Mouse (Mus musculus): ENCODE data around the gene Ttll6. TPM values are rescaled to one million over a fixed set of nuclear protein-coding genes. Genes with fewer than 3 reads are reported as not detected.
"Not testable (repeated sequence)": the region's sequence is repeated elsewhere in the genome, so short reads cannot be mapped to it uniquely, and the experiment has no call there.

Gene Ttll6
- polyA plus RNA-seq (2016; fragmentation: Nextera tagmentation; extraction: Ambion mirVana), result 0.08 TPM in 1 of 2 replicates, not detected in the other

- Histone ChIP-seq H3K4me1 (replicated peaks) (peaks cover 10% of the 10 kb centered on the region), H3K36me3 (no peaks in the 10 kb centered on the region), H3K9me3 (no peaks in the 10 kb centered on the region), H3K27ac (no peak within 1 kb of the TSS), H3K27me3 (ENCODE audit: insufficient read depth, poor library complexity, severe bottlenecking) (peaks cover 56% of the 10 kb centered on the region), H3K4me3 (peak within 1 kb of the TSS; percentile 36)
- DNase-seq (ENCODE audit: low spot score), result peak; percentile 71
- WGBS, result 19% methylated on average over 16 of the region's 16 CpGs
These were observed at the start of gene Ttll6 for GRCm38 (mm10) chr11:96133239-96133865. Gene Ttll6, plus strand, starts transcription at chr11:96133786.

- Histone ChIP-seq H3K4me3 (no peak overlapping the region), H3K4me1 (replicated peaks) (no peaks in the 10 kb centered on the region), H3K27ac (no peak overlapping the region), H3K9me3 (0 out of 2 replicates have a peak, but pooled peaks cover 4% of the 10 kb centered on the region), H3K27me3 (ENCODE audit: insufficient read depth, poor library complexity, severe bottlenecking) (peaks cover 2% of the 10 kb centered on the region; the same call in 1 of the 2 replicates), H3K36me3 (no peaks in the 10 kb centered on the region)
- DNase-seq (ENCODE audit: low spot score), result no peak
- 90% methylated on average over 6 of the region's 6 CpGs for WGBS
These were observed 45.6 kb upstream of the Ttll6 start for GRCm38 (mm10) chr11:96087981-96088380.

- Histone ChIP-seq H3K4me1 (replicated peaks) (no peaks in the 10 kb centered on the region), H3K4me3 (no peak overlapping the region), H3K9me3 (0 out of 2 replicates have a peak, but pooled peaks cover 4% of the 10 kb centered on the region), H3K36me3 (no peaks in the 10 kb centered on the region), H3K27ac (no peak overlapping the region), H3K27me3 (ENCODE audit: insufficient read depth, poor library complexity, severe bottlenecking) (peaks cover 3% of the 10 kb centered on the region; the same call in 1 of the 2 replicates)
- WGBS, result 68% methylated on average over 2 of the region's 2 CpGs
- peak; percentile 7 for DNase-seq (ENCODE audit: low spot score)
These were observed 42.5 kb upstream of the Ttll6 start for GRCm38 (mm10) chr11:96091073-96091472.

- Histone ChIP-seq H3K4me1 (replicated peaks) (no peaks in the 10 kb centered on the region), H3K27ac (no peak overlapping the region), H3K27me3 (ENCODE audit: insufficient read depth, poor library complexity, severe bottlenecking) (peaks cover 3% of the 10 kb centered on the region), H3K36me3 (no peaks in the 10 kb centered on the region), H3K9me3 (0 out of 2 replicates have a peak, but pooled peaks cover 3% of the 10 kb centered on the region), H3K4me3 (no peak overlapping the region)
- 50% methylated on average over 7 of the region's 7 CpGs for WGBS
- no peak for DNase-seq (ENCODE audit: low spot score)
These were observed 40.8 kb upstream of the Ttll6 start for GRCm38 (mm10) chr11:96092674-96093291.

- Histone ChIP-seq H3K4me1 (replicated peaks) (no peaks in the 10 kb centered on the region), H3K36me3 (no peaks in the 10 kb centered on the region), H3K27me3 (ENCODE audit: insufficient read depth, poor library complexity, severe bottlenecking) (peaks cover 8% of the 10 kb centered on the region), H3K27ac (no peak overlapping the region), H3K9me3 (no peaks in the 10 kb centered on the region), H3K4me3 (no peak overlapping the region)
- peak; percentile 56 for DNase-seq (ENCODE audit: low spot score)
- 10% methylated on average over 3 of the region's 3 CpGs for WGBS
These were observed 40.2 kb upstream of the Ttll6 start for GRCm38 (mm10) chr11:96093361-96093760.

- Histone ChIP-seq H3K4me1 (replicated peaks) (no peaks in the 10 kb centered on the region), H3K27ac (no peak overlapping the region), H3K4me3 (no peak overlapping the region), H3K9me3 (no peaks in the 10 kb centered on the region), H3K27me3 (ENCODE audit: insufficient read depth, poor library complexity, severe bottlenecking) (0 out of 2 replicates have a peak, but pooled peaks cover 3% of the 10 kb centered on the region), H3K36me3 (no peaks in the 10 kb centered on the region)
- no peak for DNase-seq (ENCODE audit: low spot score)
- WGBS, result 84% methylated on average over 1 of the region's 1 CpGs
These were observed 25.2 kb upstream of the Ttll6 start for GRCm38 (mm10) chr11:96108376-96108775.

GRCm38 (mm10) chr11:96110950-96111349 lies 22.6 kb upstream of the Ttll6 start:
- not testable (repeated sequence) for DNase-seq (ENCODE audit: low spot score); H3K9me3 ChIP-seq; H3K4me1 ChIP-seq (replicated peaks); H3K27me3 ChIP-seq (ENCODE audit: insufficient read depth, poor library complexity, severe bottlenecking); H3K36me3 ChIP-seq; H3K27ac ChIP-seq; H3K4me3 ChIP-seq
- WGBS, result 56% methylated on average over 2 of the region's 2 CpGs

GRCm38 (mm10) chr11:96111751-96112150 lies 21.8 kb upstream of the Ttll6 start, which contains the start of gene Calcoco2:
Gene Calcoco2, minus strand, starts transcription at chr11:96111964.
- H3K9me3 ChIP-seq, result no peaks in the 10 kb centered on the region
- no peak within 1 kb of the TSS for H3K4me3 ChIP-seq
- no peaks in the 10 kb centered on the region for H3K36me3 ChIP-seq
- H3K27ac ChIP-seq, result no peak within 1 kb of the TSS
- WGBS, result 40% methylated on average over 14 of the region's 14 CpGs
- H3K4me1 ChIP-seq (replicated peaks), result no peaks in the 10 kb centered on the region
- no peak for DNase-seq (ENCODE audit: low spot score)
- no peaks in the 10 kb centered on the region for H3K27me3 ChIP-seq (ENCODE audit: insufficient read depth, poor library complexity, severe bottlenecking)

- no peaks in the 10 kb centered on the region for H3K4me1 ChIP-seq (replicated peaks)
- no peaks in the 10 kb centered on the region for H3K36me3 ChIP-seq
- no peaks in the 10 kb centered on the region for H3K9me3 ChIP-seq
- no peak overlapping the region for H3K4me3 ChIP-seq
- H3K27ac ChIP-seq, result no peak overlapping the region
- H3K27me3 ChIP-seq (ENCODE audit: insufficient read depth, poor library complexity, severe bottlenecking), result no peaks in the 10 kb centered on the region
- WGBS, result 73% methylated on average over 2 of the region's 2 CpGs
- no peak for DNase-seq (ENCODE audit: low spot score)
These were observed 19.5 kb upstream of the Ttll6 start for GRCm38 (mm10) chr11:96114077-96114476.

GRCm38 (mm10) chr11:96115416-96115815 lies 18.2 kb upstream of the Ttll6 start:
- peaks cover under 1% of the 10 kb centered on the region; the same call in 1 of the 2 replicates for H3K27me3 ChIP-seq (ENCODE audit: insufficient read depth, poor library complexity, severe bottlenecking)
- no peak for DNase-seq (ENCODE audit: low spot score)
- no peak overlapping the region for H3K4me3 ChIP-seq
- H3K36me3 ChIP-seq, result no peaks in the 10 kb centered on the region
- no peaks in the 10 kb centered on the region for H3K9me3 ChIP-seq
- WGBS, result 83% methylated on average over 6 of the region's 6 CpGs
- H3K4me1 ChIP-seq (replicated peaks), result no peaks in the 10 kb centered on the region
- no peak overlapping the region for H3K27ac ChIP-seq

- 89% methylated on average over 3 of the region's 3 CpGs for WGBS
- Histone ChIP-seq H3K4me1 (replicated peaks) (no peaks in the 10 kb centered on the region), H3K9me3 (no peaks in the 10 kb centered on the region), H3K4me3 (no peak overlapping the region), H3K36me3 (no peaks in the 10 kb centered on the region), H3K27me3 (ENCODE audit: insufficient read depth, poor library complexity, severe bottlenecking) (peaks cover 6% of the 10 kb centered on the region; the same call in 1 of the 2 replicates), H3K27ac (no peak overlapping the region)
- no peak for DNase-seq (ENCODE audit: low spot score)
These were observed 17.5 kb upstream of the Ttll6 start for GRCm38 (mm10) chr11:96116116-96116515.

- WGBS, result 69% methylated on average over 3 of the region's 3 CpGs
- H3K4me3 ChIP-seq; DNase-seq (ENCODE audit: low spot score); H3K27ac ChIP-seq; H3K36me3 ChIP-seq; H3K4me1 ChIP-seq (replicated peaks); H3K9me3 ChIP-seq: not testable (repeated sequence)
- peaks cover 14% of the 10 kb centered on the region for H3K27me3 ChIP-seq (ENCODE audit: insufficient read depth, poor library complexity, severe bottlenecking)
These were observed 16.7 kb upstream of the Ttll6 start for GRCm38 (mm10) chr11:96116925-96117324.

- Histone ChIP-seq H3K4me3 (no peak overlapping the region), H3K9me3 (no peaks in the 10 kb centered on the region), H3K27ac (no peak overlapping the region), H3K4me1 (replicated peaks) (peaks cover 6% of the 10 kb centered on the region), H3K36me3 (no peaks in the 10 kb centered on the region), H3K27me3 (ENCODE audit: insufficient read depth, poor library complexity, severe bottlenecking) (peaks cover 35% of the 10 kb centered on the region)
- no peak for DNase-seq (ENCODE audit: low spot score)
- WGBS, result 71% methylated on average over 3 of the region's 3 CpGs
These were observed 14.2 kb upstream of the Ttll6 start for GRCm38 (mm10) chr11:96119401-96119800.

All from hindbrain, embryonic 10.5 days (tissue).